ENCODE assay signal across 9 mouse cellular contexts in genomic region chr7:73741841-73742240, GRCm38 (mm10). TPM values are rescaled to one million over a fixed set of nuclear protein-coding genes. Genes with fewer than 3 reads are reported as not detected.
DNase-seq lines count a peak whose midpoint lies in the region; ATAC-seq lines count a peak whose summit lies in the region.
"Had no signal": no experiment of that assay in that cellular context is flagged by ENCODE, and none has a peak within 500 bp of the region (broad histone marks: within the 10 kb centered on the region; RNA-seq: fewer than 3 reads in every experiment).

No protein-coding gene starts in this region.

- peaks cover 13% of the 10 kb centered on the region for H3K4me1 ChIP-seq in kidney, embryonic 14.5 days (ENCODE audit: control insufficient read depth, insufficient read depth, low read length)
- H3K4me1 ChIP-seq in embryonic facial prominence, embryonic 13.5 days: peaks cover 49% of the 10 kb centered on the region
- H3K4me1 ChIP-seq in hindbrain, embryonic 11.5 days (replicated peaks; ENCODE audit: control insufficient read depth, insufficient read depth, low read length): no peaks in the 10 kb centered on the region
- peaks cover 17% of the 10 kb centered on the region for H3K4me1 ChIP-seq in midbrain, embryonic 12.5 days

- no peak overlapping the region for H3K9ac ChIP-seq in kidney, embryonic 14.5 days (ENCODE audit: low read depth, low read length)
- 0 out of 2 replicates have a peak overlapping the region, but pooled peaks have one; percentile 2 for H3K9ac ChIP-seq in embryonic facial prominence, embryonic 13.5 days
- no peak overlapping the region for H3K9ac ChIP-seq in hindbrain, embryonic 11.5 days (ENCODE audit: low read depth, low read length)
- no peak overlapping the region for H3K9ac ChIP-seq in midbrain, embryonic 12.5 days (replicated peaks)

- H3K36me3 ChIP-seq in kidney, embryonic 14.5 days (ENCODE audit: control insufficient read depth, insufficient read depth, low read length): no peaks in the 10 kb centered on the region
- no peaks in the 10 kb centered on the region for H3K36me3 ChIP-seq in embryonic facial prominence, embryonic 13.5 days
- H3K36me3 ChIP-seq in hindbrain, embryonic 11.5 days (ENCODE audit: control insufficient read depth, insufficient read depth, low read length): no peaks in the 10 kb centered on the region
- no peaks in the 10 kb centered on the region for H3K36me3 ChIP-seq in midbrain, embryonic 12.5 days

- H3K27ac ChIP-seq in kidney, embryonic 14.5 days (ENCODE audit: low read depth, low read length): no peak overlapping the region
- peak overlapping the region; percentile 87 for H3K27ac ChIP-seq in embryonic facial prominence, embryonic 13.5 days
- no peak overlapping the region for H3K27ac ChIP-seq in hindbrain, embryonic 11.5 days (ENCODE audit: low read depth, low read length)
- no peak overlapping the region for H3K27ac ChIP-seq in midbrain, embryonic 12.5 days (replicated peaks)

- peak overlapping the region; percentile 97; the same call in 1 of the 2 replicates for H3K4me2 ChIP-seq in kidney, embryonic 14.5 days (replicated peaks; ENCODE audit: low read depth, low read length)
- H3K4me2 ChIP-seq in embryonic facial prominence, embryonic 13.5 days: peak overlapping the region; percentile 98
- 0 out of 2 replicates have a peak overlapping the region, but pooled peaks have one; percentile 77 for H3K4me2 ChIP-seq in hindbrain, embryonic 11.5 days (replicated peaks; ENCODE audit: low read depth, low read length)
- peak overlapping the region; percentile 98; the same call in 1 of the 2 replicates for H3K4me2 ChIP-seq in midbrain, embryonic 12.5 days (replicated peaks)

- H3K4me3 ChIP-seq in kidney, embryonic 14.5 days (ENCODE audit: low read length): no peak overlapping the region; the same call in 1 of the 2 replicates
- H3K4me3 ChIP-seq in embryonic facial prominence, embryonic 13.5 days: peak overlapping the region; percentile 70
- H3K4me3 ChIP-seq in hindbrain, embryonic 11.5 days (ENCODE audit: low read depth, low read length): no peak overlapping the region
- H3K4me3 ChIP-seq in midbrain, embryonic 12.5 days: peak overlapping the region; percentile 4; the same call in 1 of the 2 replicates

- DNase-seq in kidney, adult 9 months: no peak
- no peak for DNase-seq in hindbrain, embryonic 11.5 days (ENCODE audit: low spot score)
- no peak for DNase-seq in thymus, postnatal 36 days
- DNase-seq in cerebellum, postnatal 14 days: no peak
- DNase-seq: cerebellum, adult 9-11 months had no signal

- peaks cover 6% of the 10 kb centered on the region; the same call in 1 of the 2 replicates for H3K27me3 ChIP-seq in kidney, embryonic 14.5 days (ENCODE audit: control insufficient read depth, insufficient read depth, low read length)
- H3K27me3 ChIP-seq in embryonic facial prominence, embryonic 13.5 days: peaks cover 9% of the 10 kb centered on the region
- H3K27me3 ChIP-seq in hindbrain, embryonic 11.5 days (ENCODE audit: control insufficient read depth, insufficient read depth, low read length): peaks cover 25% of the 10 kb centered on the region
- peaks cover 47% of the 10 kb centered on the region for H3K27me3 ChIP-seq in midbrain, embryonic 12.5 days

- no peak for ATAC-seq in kidney, embryonic 14.5 days (ENCODE audit: low FRiP score, low TSS enrichment)
- ATAC-seq in embryonic facial prominence, embryonic 13.5 days (ENCODE audit: insufficient number of reproducible peaks, insufficient read depth, low FRiP score, low TSS enrichment, low read depth): no peak
- ATAC-seq in hindbrain, embryonic 11.5 days (ENCODE audit: low FRiP score): no peak
- no peak for ATAC-seq in midbrain, embryonic 12.5 days (ENCODE audit: low FRiP score, low read depth)
- no peak for ATAC-seq in cerebellum, adult (ENCODE audit: insufficient number of reproducible peaks, low FRiP score, low TSS enrichment)

- H3K9me3 ChIP-seq in kidney, embryonic 14.5 days (ENCODE audit: control insufficient read depth, low read length): no peaks in the 10 kb centered on the region
- no peaks in the 10 kb centered on the region for H3K9me3 ChIP-seq in embryonic facial prominence, embryonic 13.5 days
- H3K9me3 ChIP-seq in hindbrain, embryonic 11.5 days (ENCODE audit: control insufficient read depth, low read length): no peaks in the 10 kb centered on the region
- H3K9me3 ChIP-seq in midbrain, embryonic 12.5 days: no peaks in the 10 kb centered on the region

- WGBS in kidney, embryonic 14.5 days: 72% methylated on average over 6 of the region's 6 CpGs
- WGBS in embryonic facial prominence, embryonic 13.5 days: 29% methylated on average over 6 of the region's 6 CpGs
- WGBS in hindbrain, embryonic 11.5 days: 67% methylated on average over 6 of the region's 6 CpGs
- 82% methylated on average over 6 of the region's 6 CpGs for WGBS in midbrain, embryonic 12.5 days

RNA-seq across cellular contexts. Expression of gene Fam174b, which starts 1.7 kb away (rescaled TPM):
- 17.9 and 33.9 TPM in 2 replicates for polyA plus RNA-seq in kidney, embryonic 14.5 days (2014; fragmentation: Nextera tagmentation; extraction: Ambion mirVana)
- polyA plus RNA-seq in embryonic facial prominence, embryonic 13.5 days (2015; fragmentation: Nextera tagmentation; extraction: Ambion mirVana): 68.6 and 68.9 TPM in 2 replicates
- polyA plus RNA-seq in hindbrain, embryonic 11.5 days (2014; fragmentation: Nextera tagmentation; extraction: Ambion mirVana): 28.4 and 29.4 TPM in 2 replicates
- polyA plus RNA-seq in midbrain, embryonic 12.5 days (2016; fragmentation: Nextera tagmentation; extraction: Ambion mirVana): 32.3 and 44.5 TPM in 2 replicates

Comparison
In these comparisons a context has a peak if more than half of its experiments do, and no peak if none do; other contexts are left out.
1. H3K4me3 ChIP-seq: peak in embryonic facial prominence, embryonic 13.5 days (single experiment) and midbrain, embryonic 12.5 days (single experiment); none in kidney, embryonic 14.5 days (single experiment) and hindbrain, embryonic 11.5 days (single experiment).
2. Peak in every context shown above with its lines, with median percentiles within 50 percentile points of each other: H3K4me2 ChIP-seq.